Mouse (Mus musculus): Measurements from ENCODE around the gene Pde2a.

DNA sequence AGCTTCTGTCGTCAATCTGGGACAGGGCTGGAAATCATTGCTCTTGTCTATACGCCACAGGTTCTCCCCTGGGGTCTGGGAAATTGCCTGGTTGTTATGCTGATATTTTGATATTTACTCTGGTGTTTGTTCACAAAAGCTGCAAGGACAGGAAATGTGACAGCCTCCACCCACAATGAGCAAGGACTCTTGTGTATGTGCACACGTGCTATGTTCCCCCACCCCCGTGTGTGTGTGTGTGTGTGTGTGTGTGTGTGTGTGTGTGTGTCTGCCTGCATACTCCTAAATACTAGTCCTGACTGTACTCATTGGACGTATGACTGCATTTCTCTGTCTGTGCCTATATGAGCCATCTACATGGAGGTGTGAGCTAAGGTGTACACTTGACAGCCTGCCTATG is 56.6 kb downstream of the Pde2a start:
- TF ChIP-seq CTCF (IDR thresholded peaks at IDR 0.05; ENCODE audit: borderline replicate concordance, insufficient read depth, low read length) (no peak), POLR2A (IDR thresholded peaks at IDR 0.05; ENCODE audit: low read depth, low read length) (no peak)
